Mouse (Mus musculus) stomach, embryonic 15.5 days (tissue): Measurements from ENCODE around the gene Ergic3. TPM values are rescaled to one million over a fixed set of nuclear protein-coding genes. Genes with fewer than 3 reads are reported as not detected.

Experiments used
- ATAC-seq: fragments of 200-750 bp; cut with Nextera tagmentation; 2 replicates; pipeline ENCODE4 v1.8.0; 2017; ENCODE audit warnings: low read depth, moderate number of reproducible peaks, moderate TSS enrichment; ENCODE audit not compliant: insufficient read depth, low FRiP score
- H3K27ac ChIP-seq: fragments of 300-500 bp; sonication (generic); 2 replicates; pipeline ENCODE4 v1.5.1; 2015; ENCODE audit warnings: mild to moderate bottlenecking, inconsistent platforms
- H3K27me3 ChIP-seq: fragments of 300-500 bp; sonication (generic); replicated peaks from 2 replicates; pipeline ENCODE4 v1.6.1; 2015; ENCODE audit warnings: inconsistent platforms
- H3K36me3 ChIP-seq: fragments of 300-500 bp; sonication (generic); 2 replicates; pipeline ENCODE4 v1.6.1; 2015; ENCODE audit warnings: inconsistent platforms
- H3K4me1 ChIP-seq: fragments of 300-500 bp; sonication (generic); 2 replicates; pipeline ENCODE4 v1.6.1; 2015; ENCODE audit warnings: inconsistent platforms
- H3K4me2 ChIP-seq: fragments of 300-500 bp; sonication (generic); 2 replicates; pipeline ENCODE4 v1.6.1; 2015; ENCODE audit warnings: mild to moderate bottlenecking, inconsistent platforms
- H3K4me3 ChIP-seq: fragments of 300-500 bp; sonication (generic); replicated peaks from 2 replicates; pipeline ENCODE4 v1.5.1; 2015; ENCODE audit warnings: inconsistent platforms
- H3K9ac ChIP-seq: fragments of 300-500 bp; sonication (generic); 2 replicates; pipeline ENCODE4 v1.6.1; 2015; ENCODE audit warnings: inconsistent platforms
- H3K9me3 ChIP-seq: fragments of 300-500 bp; sonication (generic); 2 replicates; pipeline ENCODE4 v1.6.1; 2016; ENCODE audit warnings: inconsistent platforms
- WGBS: fragments of 180-500 bp; shearing (Covaris S2); methylation state at CpG from one replicate; pipeline ENCODE4 v1.1.7; 2015; 5-methylcytosine and 5-hydroxymethylcytosine counted together
- polyA plus RNA-seq: library from polyadenylated mRNA; unstranded; fragments of >200 nt; fragmentation: Nextera tagmentation; extraction: Ambion mirVana; gene quantifications from 2 replicates; pipeline ENCODE4 v1.2.1, GENCODE M21; 2015

Gene Ergic3
- 206 and 222 TPM in 2 replicates for polyA plus RNA-seq

DNA sequence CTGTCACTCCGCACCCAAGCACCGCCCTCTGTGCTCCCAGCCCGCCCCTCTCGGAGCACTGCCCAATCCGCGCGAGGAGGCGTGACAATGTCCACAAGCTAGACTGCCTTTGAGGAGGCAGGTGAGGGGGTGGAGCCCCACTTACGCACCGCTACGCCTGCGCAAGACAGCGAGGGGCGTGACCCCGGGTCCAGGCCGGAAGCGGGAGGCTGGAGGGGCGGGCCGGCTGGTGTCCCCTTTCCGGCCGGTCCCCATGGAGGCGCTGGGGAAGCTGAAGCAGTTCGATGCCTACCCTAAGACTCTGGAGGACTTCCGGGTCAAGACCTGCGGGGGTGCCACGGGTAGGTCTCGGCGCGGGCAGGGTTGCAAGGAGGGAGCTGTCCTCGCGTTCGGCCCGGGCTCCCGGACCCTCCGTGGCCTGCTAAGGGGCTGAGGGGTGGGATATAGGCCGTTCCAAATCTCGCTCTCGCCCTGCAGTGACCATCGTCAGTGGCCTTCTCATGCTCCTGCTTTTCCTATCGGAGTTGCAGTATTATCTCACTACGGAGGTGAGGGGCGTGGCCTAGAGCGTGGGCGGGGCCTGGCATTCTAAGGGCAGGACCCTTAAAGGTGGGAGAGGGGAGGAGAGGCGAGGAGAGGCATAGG is at the start of gene Ergic3, which contains the start of gene 6430550D23Rik:
Gene Ergic3, plus strand, starts transcription at position 158 of the 645 bp plus-strand sequence.
Gene 6430550D23Rik, minus strand, starts transcription at position 90 of the 645 bp plus-strand sequence.
- peak; percentile 100 for ATAC-seq
- Histone ChIP-seq H3K27ac (peak within 1 kb of the TSS; percentile 69), H3K27me3 (no peaks in the 10 kb centered on the region), H3K36me3 (peaks cover 29% of the 10 kb centered on the region), H3K4me3 (peak within 1 kb of the TSS; percentile 98), H3K4me2 (peak within 1 kb of the TSS; percentile 77), H3K9ac (peak within 1 kb of the TSS; percentile 71), H3K9me3 (no peaks in the 10 kb centered on the region), H3K4me1 (0 out of 2 replicates have a peak, but pooled peaks cover 8% of the 10 kb centered on the region)
- WGBS = under 1% methylated on average over 45 of the region's 45 CpGs

DNA sequence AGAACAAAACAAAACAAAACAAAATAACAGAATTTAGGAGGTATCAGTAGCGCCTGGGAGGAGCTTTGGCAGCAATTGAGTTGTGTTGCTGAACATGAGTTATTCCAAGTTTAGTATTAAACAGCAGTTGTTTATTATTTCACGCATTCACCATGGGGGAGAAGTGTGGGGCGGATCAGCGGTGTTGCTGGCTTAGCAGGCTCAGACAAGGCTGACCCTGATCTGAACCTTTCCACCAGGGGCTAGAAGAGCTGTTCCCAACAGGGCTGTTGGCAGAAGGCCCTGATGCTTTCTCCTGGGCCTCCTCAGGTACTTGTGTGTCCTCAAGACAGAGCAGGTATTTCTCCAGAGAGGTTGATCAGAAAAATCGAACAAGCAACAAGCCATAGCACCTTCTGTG is 47.9 kb upstream of the Ergic3 start:
- no peaks in the 10 kb centered on the region for H3K9me3 ChIP-seq
- H3K27me3 ChIP-seq = no peaks in the 10 kb centered on the region
- peaks cover 9% of the 10 kb centered on the region for H3K36me3 ChIP-seq
- H3K4me3 ChIP-seq = no peak overlapping the region
- no peak for ATAC-seq
- WGBS = 75% methylated on average over 5 of the region's 5 CpGs
- H3K27ac ChIP-seq = no peak overlapping the region
- no peak overlapping the region for H3K4me2 ChIP-seq
- peaks cover 7% of the 10 kb centered on the region; the same call in 1 of the 2 replicates for H3K4me1 ChIP-seq
- no peak overlapping the region for H3K9ac ChIP-seq

- ATAC-seq = no peak
- Histone ChIP-seq H3K4me2 (no peak overlapping the region), H3K9ac (no peak overlapping the region), H3K4me3 (no peak overlapping the region), H3K27ac (no peak overlapping the region), H3K27me3 (no peaks in the 10 kb centered on the region), H3K36me3 (peaks cover 18% of the 10 kb centered on the region), H3K9me3 (no peaks in the 10 kb centered on the region), H3K4me1 (peaks cover 7% of the 10 kb centered on the region; the same call in 1 of the 2 replicates)
- WGBS = 82% methylated on average over 10 of the region's 10 CpGs
Observed at GRCm38 (mm10) chr2:155961862-155962261, 46.0 kb upstream of the Ergic3 start.

DNA sequence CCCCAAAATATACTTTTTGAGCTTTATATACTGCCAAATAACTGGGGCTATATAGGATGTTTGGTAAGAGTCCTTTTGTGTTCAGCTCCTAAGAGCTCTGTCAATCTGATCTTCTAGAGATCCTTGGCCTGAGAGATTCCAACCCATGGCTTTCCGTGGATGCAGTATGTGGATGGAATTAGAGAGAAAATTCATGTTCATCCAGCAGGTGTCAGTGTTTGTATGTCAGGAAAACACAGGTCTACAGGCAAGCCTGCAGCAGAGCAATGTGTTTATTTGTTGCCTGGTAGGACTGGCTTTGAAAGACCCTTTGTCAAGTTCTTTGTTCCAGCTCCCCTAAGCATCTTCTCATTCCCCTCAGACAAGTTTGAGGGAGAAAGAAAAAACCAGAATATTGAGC is 44.9 kb upstream of the Ergic3 start:
- no peak for ATAC-seq
- Histone ChIP-seq H3K36me3 (peaks cover 29% of the 10 kb centered on the region), H3K27ac (no peak overlapping the region), H3K9me3 (no peaks in the 10 kb centered on the region), H3K4me2 (no peak overlapping the region), H3K4me3 (no peak overlapping the region), H3K27me3 (no peaks in the 10 kb centered on the region), H3K9ac (no peak overlapping the region), H3K4me1 (no peaks in the 10 kb centered on the region)
- 19% methylated on average over 1 of the region's 1 CpGs for WGBS

- 74% methylated on average over 6 of the region's 6 CpGs for WGBS
- Histone ChIP-seq H3K4me2 (no peak overlapping the region), H3K9ac (no peak overlapping the region), H3K27me3 (no peaks in the 10 kb centered on the region), H3K9me3 (no peaks in the 10 kb centered on the region), H3K4me3 (no peak overlapping the region), H3K36me3 (peaks cover 70% of the 10 kb centered on the region), H3K27ac (no peak overlapping the region), H3K4me1 (no peaks in the 10 kb centered on the region)
- no peak for ATAC-seq
Observed at GRCm38 (mm10) chr2:155973348-155973747, 34.5 kb upstream of the Ergic3 start.

DNA sequence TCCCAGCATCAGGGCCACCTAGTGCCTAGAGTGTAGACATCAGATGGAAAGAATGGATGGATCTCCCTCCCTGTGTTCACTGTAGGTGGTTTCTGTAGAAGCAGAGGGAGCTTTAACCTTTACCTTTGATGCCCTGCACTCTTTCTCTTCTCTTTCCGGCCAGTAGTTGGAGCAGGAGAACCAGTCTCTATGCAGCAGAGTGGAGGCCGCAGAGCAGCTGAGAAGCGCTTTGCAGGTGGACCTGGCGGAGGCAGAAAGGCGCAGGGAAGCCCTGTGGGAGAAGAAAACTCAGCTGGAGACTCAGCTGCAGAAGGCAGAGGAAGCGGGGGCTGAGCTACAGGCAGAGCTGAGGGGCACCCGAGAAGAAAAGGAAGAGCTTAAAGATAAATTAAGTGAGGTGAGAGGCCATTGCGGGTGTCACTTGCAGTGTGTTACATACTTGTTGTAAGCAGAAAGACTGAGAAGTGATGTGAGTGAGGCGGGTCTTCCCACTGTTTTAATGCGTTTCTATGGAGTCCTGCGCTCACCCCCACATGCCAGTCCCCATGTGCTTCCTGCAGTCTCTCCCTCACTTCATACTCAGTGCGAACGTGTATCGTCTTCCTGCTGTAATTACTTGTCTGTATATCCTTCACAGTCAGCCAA is 33.6 kb upstream of the Ergic3 start:
- no peaks in the 10 kb centered on the region for H3K27me3 ChIP-seq
- no peaks in the 10 kb centered on the region for H3K9me3 ChIP-seq
- H3K4me1 ChIP-seq = no peaks in the 10 kb centered on the region
- no peak for ATAC-seq
- no peak overlapping the region for H3K4me2 ChIP-seq
- H3K9ac ChIP-seq = no peak overlapping the region
- no peak overlapping the region for H3K4me3 ChIP-seq
- WGBS = 74% methylated on average over 14 of the region's 14 CpGs
- H3K36me3 ChIP-seq = peaks cover 67% of the 10 kb centered on the region
- H3K27ac ChIP-seq = no peak overlapping the region

DNA sequence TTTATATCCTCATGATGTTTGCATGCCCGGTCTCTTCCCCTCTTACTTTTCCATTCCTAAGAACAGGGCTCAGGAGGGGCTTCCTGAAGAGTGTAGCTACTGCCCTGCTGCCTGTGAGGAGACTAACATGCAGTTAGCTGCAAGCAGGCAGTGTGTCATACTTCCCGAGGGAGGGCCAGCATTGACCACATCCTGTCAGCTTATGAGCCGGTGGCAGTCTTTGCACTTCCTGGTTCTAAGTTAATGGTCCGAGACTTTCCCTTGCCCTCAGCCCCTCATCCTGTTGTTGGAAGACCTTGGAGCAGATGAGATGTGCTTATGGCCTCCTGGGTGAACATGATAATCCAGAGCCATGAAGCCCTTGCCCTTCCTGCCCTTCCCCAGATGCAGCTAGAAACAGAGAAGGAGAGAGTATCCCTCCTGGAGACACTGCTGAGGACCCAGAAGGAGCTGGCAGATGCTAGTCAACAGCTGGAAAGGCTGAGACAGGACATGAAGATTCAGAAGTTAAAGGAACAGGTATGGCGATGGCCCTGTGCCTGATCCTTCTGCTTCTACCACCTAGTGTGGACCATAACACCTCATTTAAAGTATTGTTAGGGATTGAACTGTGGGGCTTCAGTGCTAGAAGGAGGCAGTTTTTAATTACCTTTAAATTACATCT is 28.4 kb upstream of the Ergic3 start:
- 80% methylated on average over 5 of the region's 5 CpGs for WGBS
- Histone ChIP-seq H3K4me1 (no peaks in the 10 kb centered on the region), H3K4me3 (no peak overlapping the region), H3K9me3 (no peaks in the 10 kb centered on the region), H3K27me3 (no peaks in the 10 kb centered on the region), H3K9ac (no peak overlapping the region), H3K27ac (no peak overlapping the region), H3K4me2 (no peak overlapping the region), H3K36me3 (peaks cover 74% of the 10 kb centered on the region)
- ATAC-seq = no peak

DNA sequence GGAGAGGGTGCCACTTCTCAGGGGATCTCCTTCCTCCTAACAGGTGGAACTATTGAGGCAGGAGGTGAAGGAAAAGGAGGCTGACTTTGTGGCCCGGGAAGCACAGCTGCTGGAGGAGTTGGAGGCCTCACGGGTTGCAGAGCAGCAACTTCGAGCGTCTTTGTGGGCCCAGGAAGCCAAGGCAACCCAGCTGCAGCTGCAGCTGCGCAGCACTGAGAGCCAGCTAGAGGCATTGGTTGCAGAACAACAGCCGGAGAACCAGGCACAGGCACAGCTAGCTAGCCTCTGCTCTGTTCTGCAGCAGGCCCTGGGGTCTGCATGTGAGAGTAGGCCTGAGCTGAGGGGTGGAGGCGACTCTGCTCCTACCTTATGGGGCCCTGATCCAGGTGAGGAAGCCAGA is 22.1 kb upstream of the Ergic3 start:
- no peak overlapping the region for H3K4me3 ChIP-seq
- peaks cover 61% of the 10 kb centered on the region for H3K36me3 ChIP-seq
- WGBS = 91% methylated on average over 7 of the region's 7 CpGs

DNA sequence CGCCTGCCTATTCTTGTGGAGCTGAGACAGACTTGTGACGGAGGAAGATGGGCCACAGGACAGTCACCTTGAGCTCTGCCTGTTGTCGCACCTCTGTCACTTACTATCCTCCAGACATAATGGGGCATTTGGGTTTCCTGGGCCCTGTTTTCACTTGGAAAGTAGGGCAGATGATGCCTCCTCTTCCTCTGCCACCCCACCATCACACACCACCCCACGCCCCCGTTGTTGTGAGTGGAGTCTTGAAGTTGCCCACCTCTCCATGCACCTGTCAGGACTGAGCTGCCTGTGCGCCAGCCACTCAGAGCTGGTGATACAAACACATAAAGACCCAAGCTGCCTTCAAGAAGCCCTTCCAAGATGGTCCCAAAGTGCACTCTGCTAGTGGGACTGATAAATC is 20.7 kb upstream of the Ergic3 start:
- Histone ChIP-seq H3K27ac (no peak overlapping the region), H3K27me3 (no peaks in the 10 kb centered on the region), H3K9me3 (no peaks in the 10 kb centered on the region), H3K9ac (no peak overlapping the region), H3K4me2 (no peak overlapping the region), H3K4me3 (no peak overlapping the region), H3K4me1 (no peaks in the 10 kb centered on the region), H3K36me3 (peaks cover 63% of the 10 kb centered on the region)
- WGBS = 91% methylated on average over 6 of the region's 6 CpGs
- no peak for ATAC-seq

More for the DNA sequence above, 22.1 kb upstream of the Ergic3 start:
- no peaks in the 10 kb centered on the region for H3K4me1 ChIP-seq
- H3K27ac ChIP-seq = no peak overlapping the region
- H3K4me2 ChIP-seq = no peak overlapping the region
- no peaks in the 10 kb centered on the region for H3K9me3 ChIP-seq
- H3K9ac ChIP-seq = no peak overlapping the region
- no peaks in the 10 kb centered on the region for H3K27me3 ChIP-seq
- no peak for ATAC-seq

- 58% methylated on average over 4 of the region's 4 CpGs for WGBS
- peak; percentile 91 for ATAC-seq
- H3K9me3 ChIP-seq = no peaks in the 10 kb centered on the region
- no peak overlapping the region for H3K4me2 ChIP-seq
- H3K36me3 ChIP-seq = peaks cover 69% of the 10 kb centered on the region
- no peaks in the 10 kb centered on the region for H3K27me3 ChIP-seq
- no peaks in the 10 kb centered on the region for H3K4me1 ChIP-seq
- no peak overlapping the region for H3K4me3 ChIP-seq
- H3K27ac ChIP-seq = no peak overlapping the region
- H3K9ac ChIP-seq = no peak overlapping the region
Observed at GRCm38 (mm10) chr2:155989085-155989484, 18.8 kb upstream of the Ergic3 start.

- Histone ChIP-seq H3K27ac (no peak overlapping the region), H3K9me3 (no peaks in the 10 kb centered on the region), H3K4me3 (no peak overlapping the region), H3K4me1 (no peaks in the 10 kb centered on the region), H3K36me3 (peaks cover 73% of the 10 kb centered on the region), H3K4me2 (no peak overlapping the region), H3K9ac (no peak overlapping the region), H3K27me3 (no peaks in the 10 kb centered on the region)
- ATAC-seq = no peak
- 92% methylated on average over 10 of the region's 10 CpGs for WGBS
Observed at GRCm38 (mm10) chr2:155991151-155991550, 16.7 kb upstream of the Ergic3 start.

- Histone ChIP-seq H3K36me3 (peaks cover 76% of the 10 kb centered on the region), H3K4me1 (no peaks in the 10 kb centered on the region), H3K27me3 (no peaks in the 10 kb centered on the region), H3K9ac (no peak overlapping the region), H3K9me3 (no peaks in the 10 kb centered on the region), H3K4me2 (no peak overlapping the region), H3K4me3 (no peak overlapping the region), H3K27ac (no peak overlapping the region)
- WGBS = 72% methylated on average over 14 of the region's 14 CpGs
- ATAC-seq = peak; percentile 59
Observed at GRCm38 (mm10) chr2:155991863-155992321, 16.0 kb upstream of the Ergic3 start.
